Mouse (Mus musculus) frontal cortex, adult 2 months (tissue): Measurements from ENCODE around the gene Nasp. TPM values are rescaled to one million over a fixed set of nuclear protein-coding genes. Genes with fewer than 3 reads are reported as not detected.
A peak's percentile ranks its signal among the peaks of the same experiment; 100 is the strongest.

Source experiments
- DNase-seq, 2 experiments: peaks; one replicate each; pipeline ENCODE4 v3.0.0; 2022; ENCODE audit warnings: low spot score in 1 of 2; ENCODE audit errors: extremely low spot score in 1 of 2
- polyA plus RNA-seq: library from polyadenylated mRNA; depleted of rRNA; stranded (reverse); fragments of >200 nt; gene quantifications from 2 replicates; pipeline ENCODE4 v1.2.3, GENCODE M21; 2012

The Nasp gene
- polyA plus RNA-seq, 1 experiment = 28.1 TPM

- DNase-seq = no peak
These were observed 14.3 kb upstream of the Nasp start for GRCm38 (mm10) chr4:116642071-116642470.

- DNase-seq = no peak
These were observed 11.1 kb upstream of the Nasp start for GRCm38 (mm10) chr4:116638821-116639220.

GRCm38 (mm10) chr4:116635197-116635596 lies 7.5 kb upstream of the Nasp start:
- no peak for DNase-seq

- DNase-seq = peak; percentile 78 to 92
These were observed 403 bp downstream of the Nasp start for GRCm38 (mm10) chr4:116627359-116627716.

- peak; percentile 32 to 64 for DNase-seq
These were observed 933 bp downstream of the Nasp start for GRCm38 (mm10) chr4:116626658-116627358.

- no peak for DNase-seq
These were observed 2.9 kb downstream of the Nasp start for GRCm38 (mm10) chr4:116624831-116625230.

GRCm38 (mm10) chr4:116615237-116615636 lies 12.5 kb downstream of the Nasp start:
- no peak for DNase-seq

GRCm38 (mm10) chr4:116612621-116613020 lies 15.1 kb downstream of the Nasp start:
- no peak for DNase-seq

- DNase-seq = peak; percentile 82 to 93
These were observed 30.5 kb downstream of the Nasp start for GRCm38 (mm10) chr4:116596978-116597881.

- DNase-seq = peak in 1 of 2 experiments; percentile 14
These were observed 31.4 kb downstream of the Nasp start, which contains the start of gene Ccdc17 for GRCm38 (mm10) chr4:116596379-116596778. Ccdc17 (plus strand) TSS chr4:116596654.

GRCm38 (mm10) chr4:116595793-116596192 lies 31.9 kb downstream of the Nasp start:
- no peak for DNase-seq

GRCm38 (mm10) chr4:116558151-116558882 lies 69.4 kb downstream of the Nasp start:
- DNase-seq = no peak

GRCm38 (mm10) chr4:116557306-116558121 lies 70.2 kb downstream of the Nasp start, which contains the start of gene Gpbp1l1:
Gpbp1l1 (plus strand) TSS chr4:116557658.
- peak; percentile 93 to 97 for DNase-seq

GRCm38 (mm10) chr4:116556561-116557305 lies 71.0 kb downstream of the Nasp start:
- peak; percentile 91 to 95 for DNase-seq

- peak; percentile 64 to 90 for DNase-seq
These were observed 72.1 kb downstream of the Nasp start, which contains the start of gene Tmem69 for GRCm38 (mm10) chr4:116555413-116556300. Tmem69 (minus strand) TSS chr4:116555936.

- no peak for DNase-seq
These were observed 74.7 kb downstream of the Nasp start for GRCm38 (mm10) chr4:116553035-116553434.
